Mouse (Mus musculus) heart, postnatal 25 days (tissue): Measurements from ENCODE around the gene Grip1. TPM values are rescaled to one million over a fixed set of nuclear protein-coding genes. Genes with fewer than 3 reads are reported as not detected.

Experiments used
- DNase-seq: peaks from one replicate; pipeline ENCODE4 v3.0.0; 2022; ENCODE audit warnings: low spot score
- intact Hi-C: fragments of 180-260 bp; cut with DNase I; formaldehyde crosslinking; loops from one replicate; pipeline ENCODE4 v1.15.1; 2025
- total RNA-seq, 2 experiments: library from RNA; stranded (reverse); gene quantifications; 2 replicates each; pipeline ENCODE4 v1.2.3; 2021

The Grip1 gene
- total RNA-seq: under 1 TPM; 0.61 to 0.62 TPM

GRCm38 (mm10) chr10:119453431-119454105 is at the start of gene Grip1:
Grip1 (plus strand) TSS chr10:119453830.
- DNase-seq: no peak
- intact Hi-C loops: no loop called here

GRCm38 (mm10) chr10:119405103-119405502 is 48.5 kb upstream of the Grip1 start:
- intact Hi-C loops: no loop called here
- DNase-seq: no peak

- DNase-seq: no peak
- intact Hi-C loops: no loop called here
Observed at GRCm38 (mm10) chr10:119405612-119406011, 48.0 kb upstream of the Grip1 start.

GRCm38 (mm10) chr10:119408327-119408726 is 45.3 kb upstream of the Grip1 start:
- intact Hi-C loops: no loop called here
- no peak for DNase-seq

GRCm38 (mm10) chr10:119413238-119413637 is 40.4 kb upstream of the Grip1 start:
- intact Hi-C loops: no loop called here
- DNase-seq: no peak

GRCm38 (mm10) chr10:119415106-119415505 is 38.5 kb upstream of the Grip1 start:
- DNase-seq: no peak
- intact Hi-C loops: no loop called here

- no peak for DNase-seq
Observed at GRCm38 (mm10) chr10:119421418-119421817, 32.2 kb upstream of the Grip1 start.

GRCm38 (mm10) chr10:119423821-119424534 is 29.7 kb upstream of the Grip1 start:
- intact Hi-C loops: no loop called here

More at GRCm38 (mm10) chr10:119421418-119421817, 32.2 kb upstream of the Grip1 start:
- intact Hi-C loops: no loop called here

GRCm38 (mm10) chr10:119427653-119428052 is 26.0 kb upstream of the Grip1 start:
- intact Hi-C loops: no loop called here
- no peak for DNase-seq

More at GRCm38 (mm10) chr10:119423821-119424534, 29.7 kb upstream of the Grip1 start:
- DNase-seq: no peak

GRCm38 (mm10) chr10:119428106-119428505 is 25.5 kb upstream of the Grip1 start:
- DNase-seq: no peak
- intact Hi-C loops: no loop called here

- no peak for DNase-seq
- intact Hi-C loops: no loop called here
Observed at GRCm38 (mm10) chr10:119430240-119430639, 23.4 kb upstream of the Grip1 start.

- intact Hi-C loops: no loop called here
Observed at GRCm38 (mm10) chr10:119431801-119432200, 21.8 kb upstream of the Grip1 start.

GRCm38 (mm10) chr10:119435818-119436217 is 17.8 kb upstream of the Grip1 start:
- intact Hi-C loops: no loop called here

More at GRCm38 (mm10) chr10:119431801-119432200, 21.8 kb upstream of the Grip1 start:
- no peak for DNase-seq

GRCm38 (mm10) chr10:119437319-119437718 is 16.3 kb upstream of the Grip1 start:
- intact Hi-C loops: no loop called here
- no peak for DNase-seq

More at GRCm38 (mm10) chr10:119435818-119436217, 17.8 kb upstream of the Grip1 start:
- no peak for DNase-seq

GRCm38 (mm10) chr10:119441743-119442142 is 11.9 kb upstream of the Grip1 start:
- no peak for DNase-seq
- intact Hi-C loops: no loop called here

GRCm38 (mm10) chr10:119447392-119447914 is 6.2 kb upstream of the Grip1 start:
- DNase-seq: no peak
- intact Hi-C loops: no loop called here

GRCm38 (mm10) chr10:119447930-119448329 is 5.7 kb upstream of the Grip1 start:
- intact Hi-C loops: no loop called here
- no peak for DNase-seq

- intact Hi-C loops: no loop called here
- DNase-seq: no peak
Observed at GRCm38 (mm10) chr10:119452698-119453097, 932 bp upstream of the Grip1 start.

- intact Hi-C loops: no loop called here
- DNase-seq: no peak
Observed at GRCm38 (mm10) chr10:119454106-119454667, 557 bp downstream of the Grip1 start.

- no peak for DNase-seq
- intact Hi-C loops: no loop called here
Observed at GRCm38 (mm10) chr10:119454668-119455542, 1.3 kb downstream of the Grip1 start.
